Mouse (Mus musculus): ENCODE data around the gene Gsdma3.
"Not testable (repeated sequence)": the region's sequence is repeated elsewhere in the genome, so short reads cannot be mapped to it uniquely, and the experiment has no call there.

Gsdma3 gene

GRCm38 (mm10) chr11:98671857-98672256, 45.7 kb downstream of the Gsdma3 start:
- DNase-seq: no peak

GRCm38 (mm10) chr11:98672482-98672881, 46.3 kb downstream of the Gsdma3 start:
- no peak for DNase-seq

GRCm38 (mm10) chr11:98673136-98673535, 47.0 kb downstream of the Gsdma3 start:
- peak; percentile 23 for DNase-seq

GRCm38 (mm10) chr11:98675829-98676363, 49.7 kb downstream of the Gsdma3 start:
- DNase-seq: no peak

- DNase-seq: no peak
These were observed 53.9 kb downstream of the Gsdma3 start for GRCm38 (mm10) chr11:98680023-98680422.

GRCm38 (mm10) chr11:98680595-98680994, 54.4 kb downstream of the Gsdma3 start:
- not testable (repeated sequence) for DNase-seq

- no peak for DNase-seq
These were observed 55.0 kb downstream of the Gsdma3 start for GRCm38 (mm10) chr11:98681186-98681585.

GRCm38 (mm10) chr11:98681786-98682745, 55.9 kb downstream of the Gsdma3 start, which contains the start of gene Psmd3:
Gene Psmd3 (plus strand): TSS chr11:98682554.
- DNase-seq: peak; percentile 98

- no peak for DNase-seq
These were observed 56.7 kb downstream of the Gsdma3 start for GRCm38 (mm10) chr11:98682811-98683210.

- DNase-seq: no peak
These were observed 59.5 kb downstream of the Gsdma3 start for GRCm38 (mm10) chr11:98685642-98686041.

- no peak for DNase-seq
These were observed 60.8 kb downstream of the Gsdma3 start for GRCm38 (mm10) chr11:98686976-98687375.
